Mouse (Mus musculus) lung, adult 2 months (tissue): Measurements from ENCODE around the gene Olfr164. TPM values are rescaled to one million over a fixed set of nuclear protein-coding genes. Genes with fewer than 3 reads are reported as not detected.

ENCODE experiments used
- DNase-seq: peaks from one replicate; pipeline ENCODE4 v3.0.0; 2022
- H3K4me1 ChIP-seq: fragments of 200-500 bp; 2 replicates; pipeline ENCODE4 v1.6.1; 2011; ENCODE audit warnings: low read length; ENCODE audit not compliant: control insufficient read depth, insufficient read depth
- H3K4me3 ChIP-seq: fragments of 200-500 bp; replicated peaks from 2 replicates; pipeline ENCODE3; 2011; ENCODE audit warnings: low read depth, mild to moderate bottlenecking, control low read depth, low read length; ENCODE audit errors: extremely low read depth
- CTCF ChIP-seq: fragments of 200-500 bp; IDR thresholded peaks from 2 replicates; pipeline ENCODE4 v1.5.1; 2011; ENCODE audit warnings: mild to moderate bottlenecking, low read length, control low read depth; ENCODE audit not compliant: insufficient read depth
- POLR2A ChIP-seq: fragments of 200-500 bp; IDR thresholded peaks from 2 replicates; pipeline ENCODE4 v1.6.1; 2011; ENCODE audit warnings: low read depth, mild to moderate bottlenecking, control low read depth, low read length, borderline replicate concordance; ENCODE audit errors: extremely low read depth
- WGBS: fragments of 180-500 bp; shearing (Covaris S2); methylation state at CpG from one replicate; pipeline ENCODE4 v1.1.7; 2018; 5-methylcytosine and 5-hydroxymethylcytosine counted together
- polyA plus RNA-seq: library from polyadenylated mRNA; depleted of rRNA; stranded (reverse); fragments of >200 nt; gene quantifications from 2 replicates; pipeline ENCODE4 v1.2.3, GENCODE M21; 2012; rRNA removed

Gene Olfr164
- polyA plus RNA-seq, result not detected in 2 replicates

DNA sequence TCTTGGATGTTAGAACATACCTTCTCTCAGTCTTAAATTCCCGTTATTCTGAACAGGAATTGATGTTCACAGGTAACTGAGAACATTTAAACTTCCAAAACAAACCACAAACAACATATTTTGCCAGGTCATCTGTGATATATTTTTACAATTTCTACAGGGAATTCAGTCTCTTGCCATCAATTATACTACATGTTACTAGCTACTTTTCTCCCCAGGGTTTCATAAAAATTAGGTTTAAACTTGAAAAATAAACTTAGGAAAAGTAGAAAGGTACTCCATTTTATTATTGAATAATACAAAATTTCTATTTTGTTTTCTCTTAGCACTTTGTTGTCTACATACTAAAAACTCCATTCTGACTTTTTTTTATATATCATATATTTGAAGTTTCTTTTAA is at the start of gene Olfr164:
Gene Olfr164 (minus strand): TSS at position 101 of the 400 bp plus-strand sequence.
- Histone ChIP-seq H3K4me1 (no peaks in the 10 kb centered on the region), H3K4me3 (no peak within 1 kb of the TSS)
- WGBS, result 30% methylated on average over 1 of the region's 1 CpGs
- no peak for DNase-seq
- TF ChIP-seq POLR2A (no peak), CTCF (no peak)

DNA sequence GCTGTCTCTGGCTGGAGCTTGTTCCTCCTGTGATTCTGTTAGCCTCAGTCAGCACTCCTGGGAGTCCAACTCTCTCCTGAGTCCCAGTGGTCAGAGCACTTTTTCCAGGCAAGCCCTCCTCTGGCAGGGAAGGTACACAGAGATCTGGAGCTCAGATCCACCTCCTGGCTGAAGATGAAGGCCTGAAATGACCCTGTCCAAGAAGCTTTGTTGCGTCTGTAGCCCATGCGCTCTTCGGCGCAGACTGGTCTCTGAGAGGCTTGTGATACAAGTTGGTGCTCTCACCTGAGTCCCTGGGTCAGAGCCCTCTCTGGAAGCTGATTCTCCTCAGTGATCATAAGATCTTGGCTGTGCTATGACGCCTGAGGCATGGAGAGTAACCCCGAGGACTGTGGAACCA is 35.2 kb upstream of the Olfr164 start:
- TF ChIP-seq POLR2A (no peak), CTCF (no peak)
- Histone ChIP-seq H3K4me1 (no peaks in the 10 kb centered on the region), H3K4me3 (no peak overlapping the region)
- WGBS, result 84% methylated on average over 6 of the region's 6 CpGs
- DNase-seq, result no peak

DNA sequence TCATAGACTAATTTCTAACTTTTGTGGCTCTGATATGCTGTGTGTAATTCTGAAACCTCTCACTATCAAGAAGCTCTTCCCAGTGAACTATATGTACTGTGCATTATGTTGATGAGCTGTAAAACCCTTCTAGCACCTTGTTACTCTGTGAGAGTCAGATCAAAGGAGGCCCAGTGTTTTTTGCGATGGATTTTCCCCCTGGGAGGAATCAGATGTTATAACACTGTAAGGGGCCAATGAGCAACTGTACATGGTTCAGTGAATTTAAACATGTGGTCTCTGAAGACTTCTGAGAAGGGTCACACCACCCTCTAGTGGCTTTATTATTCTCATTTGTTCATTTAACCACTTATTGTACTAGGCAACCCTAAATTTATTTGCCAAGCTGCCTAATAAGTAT is 50.6 kb downstream of the Olfr164 start:
- no peak for DNase-seq
- H3K4me1 ChIP-seq, result no peaks in the 10 kb centered on the region
- TF ChIP-seq CTCF, result no peak
- no peak for TF ChIP-seq POLR2A
- H3K4me3 ChIP-seq, result no peak overlapping the region
- 23% methylated on average over 1 of the region's 1 CpGs for WGBS

DNA sequence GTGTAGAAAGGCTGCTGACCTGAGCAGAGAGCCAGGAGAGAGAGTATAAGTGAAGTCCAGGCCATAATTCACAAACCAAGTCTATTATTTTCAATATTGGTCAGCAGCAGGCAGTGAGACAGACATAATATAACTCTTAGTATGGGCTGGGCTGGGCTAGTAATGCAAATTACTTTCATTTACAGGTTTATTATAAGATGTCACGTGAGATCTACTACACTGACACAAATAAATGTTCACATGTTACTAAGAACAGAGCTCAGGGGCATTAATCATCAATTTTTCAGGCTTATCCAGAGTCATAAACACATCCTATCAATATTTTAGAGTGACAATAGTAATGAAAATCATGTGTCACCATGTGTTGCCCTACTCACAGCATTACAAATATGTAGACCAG is 53.1 kb downstream of the Olfr164 start:
- TF ChIP-seq CTCF, result no peak
- TF ChIP-seq POLR2A, result no peak
- H3K4me3 ChIP-seq, result no peak overlapping the region
- 27% methylated on average over 1 of the region's 1 CpGs for WGBS
- H3K4me1 ChIP-seq, result no peaks in the 10 kb centered on the region
- no peak for DNase-seq

DNA sequence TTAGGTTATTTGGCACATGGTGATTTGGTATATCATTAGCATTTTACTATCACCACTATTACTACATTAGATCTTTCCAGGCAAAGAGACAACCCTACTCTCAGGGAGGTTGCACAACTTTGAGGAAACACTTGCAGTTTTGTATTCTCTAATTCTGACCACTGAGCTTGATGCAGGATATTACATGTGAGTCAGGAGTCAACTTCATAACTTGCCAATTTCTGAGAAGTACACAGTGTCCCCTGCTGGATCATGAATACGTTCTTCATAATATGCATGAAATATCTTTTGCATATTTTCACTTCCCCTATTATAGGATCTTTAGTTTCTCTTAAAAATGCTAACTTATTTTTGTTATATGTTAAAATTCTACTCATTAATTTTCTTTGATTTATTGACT is 68.0 kb downstream of the Olfr164 start:
- WGBS, result 54% methylated on average over 1 of the region's 1 CpGs
- DNase-seq, result no peak
- Histone ChIP-seq H3K4me3 (no peak overlapping the region), H3K4me1 (no peaks in the 10 kb centered on the region)
- TF ChIP-seq CTCF (no peak), POLR2A (no peak)

DNA sequence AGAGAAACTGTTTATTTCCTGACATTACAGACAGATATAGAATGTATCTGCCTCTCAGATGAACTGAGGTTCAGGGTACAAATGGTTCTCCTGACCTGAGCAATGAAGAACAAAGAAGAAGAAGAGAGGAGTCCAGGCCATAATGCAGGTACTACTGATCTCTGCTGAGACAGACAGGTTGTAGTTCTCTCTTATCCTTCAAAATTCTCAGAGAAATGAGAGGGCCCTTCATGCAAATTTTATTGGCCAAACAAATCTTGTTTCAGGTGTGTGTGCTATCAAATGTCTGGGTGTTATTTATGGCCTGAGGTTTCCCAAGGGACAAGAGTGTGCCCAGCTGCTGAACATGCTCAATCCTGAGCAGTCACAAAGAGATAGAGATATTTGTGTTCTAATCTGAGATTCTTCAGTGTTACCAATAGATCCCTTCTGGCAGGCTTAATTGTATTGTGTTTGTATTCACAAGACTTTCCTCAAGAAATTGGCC is 72.3 kb downstream of the Olfr164 start:
- DNase-seq, result no peak
- Histone ChIP-seq H3K4me3 (no peak overlapping the region), H3K4me1 (no peaks in the 10 kb centered on the region)
- TF ChIP-seq CTCF (no peak), POLR2A (no peak)

DNA sequence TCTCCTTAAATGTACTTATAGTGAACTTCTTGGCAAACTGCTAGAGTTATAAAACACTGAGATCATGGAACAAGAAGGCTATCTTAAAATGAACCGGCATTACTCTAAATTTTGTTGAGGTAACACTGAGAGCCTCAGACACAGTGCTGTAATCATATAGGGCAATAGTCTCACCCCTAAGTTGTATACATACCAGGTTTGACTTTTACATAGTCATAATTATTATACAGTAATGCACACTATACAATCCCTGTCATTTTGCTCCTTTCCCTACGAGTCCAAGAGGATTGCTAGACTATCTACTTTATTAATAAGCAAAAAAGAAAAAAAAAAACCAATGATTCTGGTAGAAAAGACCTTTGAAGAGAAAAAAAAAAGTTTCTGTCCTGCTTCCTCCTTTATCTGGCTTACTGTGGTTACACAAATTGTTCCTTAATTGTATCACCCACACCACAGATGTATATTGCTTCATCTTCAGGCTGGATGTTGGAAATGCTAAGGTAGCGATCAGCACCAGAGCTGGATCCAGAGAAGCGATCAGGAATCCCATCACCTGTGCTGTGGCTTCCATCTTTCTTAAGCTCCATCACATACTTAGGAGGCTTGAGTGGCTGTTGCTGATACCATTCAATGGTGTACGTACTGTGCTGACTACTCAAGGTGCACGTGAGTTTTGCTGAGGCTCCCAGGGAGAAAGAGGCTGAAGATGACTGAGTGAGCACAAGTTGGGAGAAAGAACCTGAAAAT is 72.9 kb downstream of the Olfr164 start:
- DNase-seq, result no peak
- TF ChIP-seq POLR2A, result no peak
- no peak for TF ChIP-seq CTCF
- Histone ChIP-seq H3K4me3 (no peak overlapping the region), H3K4me1 (no peaks in the 10 kb centered on the region)
- 68% methylated on average over 6 of the region's 6 CpGs for WGBS

DNA sequence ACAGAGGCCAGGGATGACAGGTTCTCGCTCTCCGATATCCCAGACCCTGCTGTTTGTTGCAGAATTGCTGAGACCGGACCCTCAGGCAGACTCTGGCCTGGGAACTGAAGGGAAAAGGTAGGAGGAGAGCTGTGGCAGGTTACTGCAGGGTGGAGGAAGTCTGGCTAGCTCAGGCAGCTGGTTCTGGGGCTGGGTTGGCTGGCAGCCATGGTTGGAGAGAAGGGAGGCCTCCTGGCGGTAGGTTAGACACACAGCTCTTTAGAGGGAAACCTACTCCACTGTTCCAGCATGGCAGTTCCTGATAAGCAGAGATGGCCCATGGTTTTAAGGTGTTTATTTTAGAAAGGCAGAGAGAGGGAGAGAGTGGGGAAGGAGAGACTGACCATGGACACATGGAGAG is 77.1 kb downstream of the Olfr164 start:
- 80% methylated on average over 4 of the region's 4 CpGs for WGBS
- Histone ChIP-seq H3K4me1 (no peaks in the 10 kb centered on the region), H3K4me3 (no peak overlapping the region)
- TF ChIP-seq POLR2A, result no peak
- TF ChIP-seq CTCF, result no peak
- DNase-seq, result no peak

Other genes with a start within 250 kb of the Olfr164 start
- gene Olfr165, start 109.1 kb upstream of the Olfr164 start, polyA plus RNA-seq, result not detected in 2 replicates
- not detected in 2 replicates for gene Olfr166, start 169.6 kb upstream of the Olfr164 start, polyA plus RNA-seq
- not detected in 2 replicates for gene Olfr167, start 208.2 kb upstream of the Olfr164 start, polyA plus RNA-seq
- gene Olfr168, start 221.5 kb upstream of the Olfr164 start, polyA plus RNA-seq, result not detected in 2 replicates